Mouse (Mus musculus): ENCODE data around the gene Col25a1. TPM values are rescaled to one million over a fixed set of nuclear protein-coding genes. Genes with fewer than 3 reads are reported as not detected.

The Col25a1 gene
- polyA plus RNA-seq, 2 experiments, result 14.2 to 15.3 TPM

DNA sequence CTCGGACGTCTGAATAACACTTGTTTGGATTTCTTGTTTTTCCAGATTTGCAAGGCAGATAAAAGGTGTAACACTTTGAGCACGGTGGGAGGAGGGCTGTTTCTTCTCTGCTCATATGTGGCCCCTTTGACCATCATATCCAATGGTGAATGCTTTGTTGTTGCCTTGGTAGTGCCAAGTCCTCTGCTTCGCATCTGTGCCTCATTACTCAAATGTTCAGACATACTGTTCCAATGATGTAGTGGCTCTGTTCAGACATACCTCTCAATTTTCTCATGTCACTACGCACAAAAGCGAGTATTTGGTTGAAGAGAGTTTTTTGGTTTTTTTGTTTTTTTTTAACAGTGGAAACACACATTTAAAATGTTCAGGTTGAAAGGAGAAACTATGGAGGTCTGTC, 308.5 kb downstream of the Col25a1 start:
- Histone ChIP-seq H3K36me3 (ENCODE audit: control insufficient read depth, insufficient read depth, low read length) (no peaks in the 10 kb centered on the region), H3K4me3 (replicated peaks; ENCODE audit: low read length) (no peak overlapping the region), H3K27me3 (ENCODE audit: control insufficient read depth, insufficient read depth, low read length) (no peaks in the 10 kb centered on the region), H3K4me1 (ENCODE audit: control insufficient read depth, insufficient read depth, low read length) (0 out of 2 replicates have a peak, but pooled peaks cover 3% of the 10 kb centered on the region), H3K9me3 (ENCODE audit: control insufficient read depth, low read length) (no peaks in the 10 kb centered on the region), H3K4me2 (replicated peaks; ENCODE audit: low read depth, low read length, severe bottlenecking) (no peak overlapping the region), H3K9ac (ENCODE audit: low read depth, low read length, severe bottlenecking) (no peak overlapping the region), H3K27ac (replicated peaks; ENCODE audit: low read depth, low read length) (no peak overlapping the region)
- WGBS, result 73% methylated on average over 6 of the region's 6 CpGs
- ATAC-seq (ENCODE audit: low FRiP score, low read depth), result no peak
- TF ChIP-seq POLR2A (IDR thresholded peaks at IDR 0.05; ENCODE audit: borderline replicate concordance, extremely low read depth, insufficient read depth, insufficient read length), result no peak
- no peak for DNase-seq (ENCODE audit: low spot score)

DNA sequence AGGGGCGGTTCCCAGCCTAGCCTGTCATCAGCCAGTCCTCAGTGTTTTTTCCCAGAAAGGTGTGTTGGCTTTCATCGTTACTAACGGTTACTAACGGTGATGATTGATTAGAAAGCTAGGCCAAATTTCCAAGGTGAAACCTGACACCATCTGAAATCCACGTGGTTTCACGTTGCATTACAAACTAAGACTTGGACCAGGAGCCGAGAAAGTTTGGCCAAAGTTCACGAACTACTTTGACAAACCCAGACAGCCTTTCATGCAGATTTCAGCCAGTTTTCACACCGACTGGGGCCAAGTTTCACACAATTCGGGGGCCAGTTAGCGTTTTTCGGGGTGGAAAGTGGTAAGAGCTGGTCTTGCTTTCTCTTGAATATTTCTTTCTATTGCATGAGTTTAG, 309.4 kb downstream of the Col25a1 start:
- Histone ChIP-seq H3K36me3 (ENCODE audit: control insufficient read depth, insufficient read depth, low read length) (no peaks in the 10 kb centered on the region), H3K27ac (replicated peaks; ENCODE audit: low read depth, low read length) (no peak overlapping the region), H3K4me1 (ENCODE audit: control insufficient read depth, insufficient read depth, low read length) (0 out of 2 replicates have a peak, but pooled peaks cover 3% of the 10 kb centered on the region), H3K9me3 (ENCODE audit: control insufficient read depth, low read length) (no peaks in the 10 kb centered on the region), H3K27me3 (ENCODE audit: control insufficient read depth, insufficient read depth, low read length) (no peaks in the 10 kb centered on the region), H3K4me3 (replicated peaks; ENCODE audit: low read length) (no peak overlapping the region), H3K4me2 (replicated peaks; ENCODE audit: low read depth, low read length, severe bottlenecking) (no peak overlapping the region; the same call in 1 of the 2 replicates), H3K9ac (ENCODE audit: low read depth, low read length, severe bottlenecking) (no peak overlapping the region)
- 38% methylated on average over 12 of the region's 12 CpGs for WGBS
- no peak for TF ChIP-seq POLR2A (IDR thresholded peaks at IDR 0.05; ENCODE audit: borderline replicate concordance, extremely low read depth, insufficient read depth, insufficient read length)
- DNase-seq (ENCODE audit: low spot score), result peak; percentile 72
- peak; percentile 37; the same call in 1 of the 2 replicates for ATAC-seq (ENCODE audit: low FRiP score, low read depth)

DNA sequence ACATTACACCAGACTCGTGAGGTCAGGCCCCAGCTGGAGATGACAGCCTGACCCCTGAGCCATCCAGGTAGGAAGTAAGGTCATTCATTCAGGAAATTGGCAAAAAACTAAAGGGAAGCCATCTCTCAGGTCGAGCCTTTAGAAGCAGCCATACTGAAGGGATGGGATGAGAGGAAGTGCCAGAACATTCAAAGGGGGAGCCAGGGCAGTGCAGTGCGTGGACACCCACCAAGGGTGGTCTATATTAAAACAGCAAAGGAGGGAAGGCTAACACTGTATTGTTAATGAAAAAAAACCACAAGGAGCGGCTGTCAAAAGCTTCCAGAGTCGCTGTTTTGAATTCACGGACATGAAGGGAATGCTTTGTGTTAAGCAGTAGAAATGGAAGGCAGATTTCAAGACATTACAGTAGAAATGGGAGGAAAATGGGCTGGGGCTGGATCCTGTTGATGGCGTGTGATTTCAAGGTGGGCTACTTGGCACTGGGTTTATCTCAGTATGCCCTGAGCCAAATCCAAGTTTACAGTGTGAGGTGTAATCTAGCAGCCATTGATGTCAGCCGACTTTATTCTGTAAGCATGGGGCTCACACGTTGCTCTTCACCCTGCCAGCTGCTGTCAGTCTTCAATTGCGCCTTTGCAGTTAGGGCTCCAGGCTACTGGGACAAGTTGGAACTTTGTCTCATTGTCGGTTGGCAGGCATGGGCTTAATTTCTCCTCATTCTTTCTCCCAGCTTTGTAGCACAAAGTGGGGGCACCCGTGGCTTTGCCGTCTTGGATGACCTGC, 312.7 kb downstream of the Col25a1 start:
- DNase-seq (ENCODE audit: low spot score) (no peak), ATAC-seq (ENCODE audit: low FRiP score, low read depth) (no peak)
- no peaks in the 10 kb centered on the region for H3K9me3 ChIP-seq (ENCODE audit: control insufficient read depth, low read length)
- H3K4me1 ChIP-seq (ENCODE audit: control insufficient read depth, insufficient read depth, low read length), result 0 out of 2 replicates have a peak, but pooled peaks cover 3% of the 10 kb centered on the region
- no peak overlapping the region for H3K9ac ChIP-seq (ENCODE audit: low read depth, low read length, severe bottlenecking)
- no peak overlapping the region for H3K4me3 ChIP-seq (replicated peaks; ENCODE audit: low read length)
- H3K27ac ChIP-seq (replicated peaks; ENCODE audit: low read depth, low read length), result no peak overlapping the region
- no peak overlapping the region for H3K4me2 ChIP-seq (replicated peaks; ENCODE audit: low read depth, low read length, severe bottlenecking)
- no peak for TF ChIP-seq POLR2A (IDR thresholded peaks at IDR 0.05; ENCODE audit: borderline replicate concordance, extremely low read depth, insufficient read depth, insufficient read length)
- H3K36me3 ChIP-seq (ENCODE audit: control insufficient read depth, insufficient read depth, low read length), result no peaks in the 10 kb centered on the region
- no peaks in the 10 kb centered on the region for H3K27me3 ChIP-seq (ENCODE audit: control insufficient read depth, insufficient read depth, low read length)
- 35% methylated on average over 13 of the region's 13 CpGs for WGBS

DNA sequence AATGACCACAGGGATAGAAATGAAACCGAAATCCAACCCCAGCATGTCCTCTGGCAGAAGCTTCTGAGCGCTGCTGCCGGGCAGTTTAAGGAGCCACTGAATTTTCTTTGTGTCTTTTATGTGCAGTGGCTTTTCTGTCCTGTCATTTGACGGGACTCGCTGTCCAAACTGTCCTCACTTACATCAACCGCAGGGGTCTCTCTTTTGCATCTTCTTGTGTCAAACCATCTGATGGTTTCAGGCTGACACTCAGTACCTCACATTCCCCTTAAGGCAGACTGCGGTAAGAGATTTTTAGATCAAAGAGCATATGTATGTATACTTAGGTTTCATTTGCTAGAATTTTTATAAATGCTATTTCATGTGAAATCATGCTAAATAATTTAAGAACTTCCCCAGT, 318.6 kb downstream of the Col25a1 start:
- no peaks in the 10 kb centered on the region for H3K4me1 ChIP-seq (ENCODE audit: control insufficient read depth, insufficient read depth, low read length)
- DNase-seq (ENCODE audit: low spot score), result no peak
- H3K9me3 ChIP-seq (ENCODE audit: control insufficient read depth, low read length), result no peaks in the 10 kb centered on the region
- no peak for TF ChIP-seq POLR2A (IDR thresholded peaks at IDR 0.05; ENCODE audit: borderline replicate concordance, extremely low read depth, insufficient read depth, insufficient read length)
- 62% methylated on average over 7 of the region's 7 CpGs for WGBS
- H3K27me3 ChIP-seq (ENCODE audit: control insufficient read depth, insufficient read depth, low read length), result no peaks in the 10 kb centered on the region
- no peak overlapping the region for H3K4me2 ChIP-seq (replicated peaks; ENCODE audit: low read depth, low read length, severe bottlenecking)
- no peak overlapping the region for H3K9ac ChIP-seq (ENCODE audit: low read depth, low read length, severe bottlenecking)
- H3K4me3 ChIP-seq (replicated peaks; ENCODE audit: low read length), result no peak overlapping the region
- H3K36me3 ChIP-seq (ENCODE audit: control insufficient read depth, insufficient read depth, low read length), result no peaks in the 10 kb centered on the region
- no peak overlapping the region for H3K27ac ChIP-seq (replicated peaks; ENCODE audit: low read depth, low read length)
- no peak for ATAC-seq (ENCODE audit: low FRiP score, low read depth)

DNA sequence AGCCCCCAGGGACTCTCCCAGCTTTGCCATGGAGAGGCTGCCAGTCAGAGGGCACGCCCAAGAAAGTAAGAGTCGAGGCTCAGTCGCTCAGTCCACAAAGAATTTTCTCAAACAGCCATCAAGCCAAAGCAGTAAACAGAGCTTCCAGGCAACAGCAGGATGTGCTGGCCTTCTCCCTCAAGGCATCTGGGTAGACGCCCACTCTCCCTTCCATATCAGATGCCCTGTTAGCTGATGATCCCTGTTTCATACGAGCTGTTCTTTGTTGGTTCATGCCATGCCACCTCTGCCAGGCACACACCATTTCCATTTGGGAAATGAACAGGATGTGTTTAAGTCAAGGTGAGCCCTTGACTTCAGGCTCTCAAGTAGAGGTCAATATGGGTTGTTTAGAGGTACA, 334.1 kb downstream of the Col25a1 start:
- no peak overlapping the region for H3K4me3 ChIP-seq (replicated peaks; ENCODE audit: low read length)
- TF ChIP-seq POLR2A (IDR thresholded peaks at IDR 0.05; ENCODE audit: borderline replicate concordance, extremely low read depth, insufficient read depth, insufficient read length), result no peak
- 83% methylated on average over 5 of the region's 5 CpGs for WGBS
- no peak overlapping the region for H3K4me2 ChIP-seq (replicated peaks; ENCODE audit: low read depth, low read length, severe bottlenecking)
- H3K9ac ChIP-seq (ENCODE audit: low read depth, low read length, severe bottlenecking), result no peak overlapping the region
- ATAC-seq (ENCODE audit: low FRiP score, low read depth), result no peak
- H3K4me1 ChIP-seq (ENCODE audit: control insufficient read depth, insufficient read depth, low read length), result no peaks in the 10 kb centered on the region
- H3K27me3 ChIP-seq (ENCODE audit: control insufficient read depth, insufficient read depth, low read length), result no peaks in the 10 kb centered on the region
- no peaks in the 10 kb centered on the region for H3K9me3 ChIP-seq (ENCODE audit: control insufficient read depth, low read length)
- no peak overlapping the region for H3K27ac ChIP-seq (replicated peaks; ENCODE audit: low read depth, low read length)
- no peaks in the 10 kb centered on the region for H3K36me3 ChIP-seq (ENCODE audit: control insufficient read depth, insufficient read depth, low read length)
- no peak for DNase-seq (ENCODE audit: low spot score)
